Mouse (Mus musculus): ENCODE data around the gene Il3. TPM values are rescaled to one million over a fixed set of nuclear protein-coding genes. Genes with fewer than 3 reads are reported as not detected.

The Il3 gene
- total and polyA plus RNA-seq, 2 experiments from 2014 or later = not detected

- H3K4me3 ChIP-seq (ENCODE audit: low read length) = no peak overlapping the region
- H3K36me3 ChIP-seq (ENCODE audit: insufficient read depth, low read length) = no peaks in the 10 kb centered on the region
- no peaks in the 10 kb centered on the region for H3K4me1 ChIP-seq (ENCODE audit: insufficient read depth, low read length)
- no peak overlapping the region for H3K4me2 ChIP-seq (ENCODE audit: low read depth, low read length)
- 81% methylated on average over 2 of the region's 2 CpGs for WGBS
- no peaks in the 10 kb centered on the region for H3K27me3 ChIP-seq (ENCODE audit: insufficient read depth, low read length)
- DNase-seq (ENCODE audit: low spot score) (no peak), ATAC-seq (no peak)
- no peaks in the 10 kb centered on the region for H3K9me3 ChIP-seq (ENCODE audit: low read length)
- no peak for TF ChIP-seq CTCF (IDR thresholded peaks at IDR 0.05; ENCODE audit: low read depth)
- H3K9ac ChIP-seq (replicated peaks; ENCODE audit: low read length) = no peak overlapping the region
- no peak overlapping the region for H3K27ac ChIP-seq
Observed at GRCm38 (mm10) chr11:54292163-54292562, 25.1 kb upstream of the Il3 start.

- no peak for TF ChIP-seq CTCF (IDR thresholded peaks at IDR 0.05; ENCODE audit: low read depth)
- ATAC-seq (no peak), DNase-seq (ENCODE audit: low spot score) (no peak)
- H3K4me2 ChIP-seq (ENCODE audit: low read depth, low read length) = no peak overlapping the region
- no peaks in the 10 kb centered on the region for H3K9me3 ChIP-seq (ENCODE audit: low read length)
- 83% methylated on average over 8 of the region's 8 CpGs for WGBS
- H3K4me1 ChIP-seq (ENCODE audit: insufficient read depth, low read length) = no peaks in the 10 kb centered on the region
- no peak overlapping the region for H3K9ac ChIP-seq (replicated peaks; ENCODE audit: low read length)
- no peak overlapping the region for H3K4me3 ChIP-seq (ENCODE audit: low read length)
- no peaks in the 10 kb centered on the region for H3K36me3 ChIP-seq (ENCODE audit: insufficient read depth, low read length)
- no peak overlapping the region for H3K27ac ChIP-seq
- no peaks in the 10 kb centered on the region for H3K27me3 ChIP-seq (ENCODE audit: insufficient read depth, low read length)
Observed at GRCm38 (mm10) chr11:54287821-54288453, 20.9 kb upstream of the Il3 start.

GRCm38 (mm10) chr11:54271437-54271949, 4.4 kb upstream of the Il3 start:
- WGBS = 84% methylated on average over 5 of the region's 5 CpGs
- Histone ChIP-seq H3K4me3 (ENCODE audit: low read length) (no peak overlapping the region), H3K36me3 (ENCODE audit: insufficient read depth, low read length) (no peaks in the 10 kb centered on the region), H3K4me1 (ENCODE audit: insufficient read depth, low read length) (no peaks in the 10 kb centered on the region), H3K9me3 (ENCODE audit: low read length) (no peaks in the 10 kb centered on the region), H3K27ac (no peak overlapping the region), H3K4me2 (ENCODE audit: low read depth, low read length) (no peak overlapping the region), H3K27me3 (ENCODE audit: insufficient read depth, low read length) (no peaks in the 10 kb centered on the region), H3K9ac (replicated peaks; ENCODE audit: low read length) (no peak overlapping the region)
- TF ChIP-seq CTCF (IDR thresholded peaks at IDR 0.05; ENCODE audit: low read depth) = no peak
- ATAC-seq (no peak), DNase-seq (ENCODE audit: low spot score) (no peak)

GRCm38 (mm10) chr11:54269191-54269896, 2.3 kb upstream of the Il3 start:
- no peak for TF ChIP-seq CTCF (IDR thresholded peaks at IDR 0.05; ENCODE audit: low read depth)
- H3K4me3 ChIP-seq (ENCODE audit: low read length) = no peak overlapping the region
- no peak overlapping the region for H3K4me2 ChIP-seq (ENCODE audit: low read depth, low read length)
- no peak overlapping the region for H3K9ac ChIP-seq (replicated peaks; ENCODE audit: low read length)
- WGBS = 83% methylated on average over 3 of the region's 3 CpGs
- H3K27ac ChIP-seq = no peak overlapping the region
- no peaks in the 10 kb centered on the region for H3K4me1 ChIP-seq (ENCODE audit: insufficient read depth, low read length)
- DNase-seq (ENCODE audit: low spot score) = no peak
- no peaks in the 10 kb centered on the region for H3K36me3 ChIP-seq (ENCODE audit: insufficient read depth, low read length)
- H3K9me3 ChIP-seq (ENCODE audit: low read length) = no peaks in the 10 kb centered on the region
- no peaks in the 10 kb centered on the region for H3K27me3 ChIP-seq (ENCODE audit: insufficient read depth, low read length)
- ATAC-seq = no peak

- H3K36me3 ChIP-seq (ENCODE audit: insufficient read depth, low read length) = no peaks in the 10 kb centered on the region
- no peak overlapping the region for H3K27ac ChIP-seq
- peak; percentile 88 for TF ChIP-seq CTCF (IDR thresholded peaks at IDR 0.05; ENCODE audit: low read depth)
- no peak overlapping the region for H3K4me3 ChIP-seq (ENCODE audit: low read length)
- H3K27me3 ChIP-seq (ENCODE audit: insufficient read depth, low read length) = no peaks in the 10 kb centered on the region
- no peak overlapping the region for H3K9ac ChIP-seq (replicated peaks; ENCODE audit: low read length)
- no peaks in the 10 kb centered on the region for H3K9me3 ChIP-seq (ENCODE audit: low read length)
- no peaks in the 10 kb centered on the region for H3K4me1 ChIP-seq (ENCODE audit: insufficient read depth, low read length)
- ATAC-seq (no peak), DNase-seq (ENCODE audit: low spot score) (peak; percentile 69)
- 67% methylated on average over 2 of the region's 2 CpGs for WGBS
- no peak overlapping the region for H3K4me2 ChIP-seq (ENCODE audit: low read depth, low read length)
Observed at GRCm38 (mm10) chr11:54264542-54264941, 2.5 kb downstream of the Il3 start.

GRCm38 (mm10) chr11:54263405-54264031, 3.6 kb downstream of the Il3 start:
- peak; percentile 30; the same call in 1 of the 2 replicates for TF ChIP-seq CTCF (IDR thresholded peaks at IDR 0.05; ENCODE audit: low read depth)
- H3K9me3 ChIP-seq (ENCODE audit: low read length) = no peaks in the 10 kb centered on the region
- H3K9ac ChIP-seq (replicated peaks; ENCODE audit: low read length) = no peak overlapping the region
- H3K27me3 ChIP-seq (ENCODE audit: insufficient read depth, low read length) = no peaks in the 10 kb centered on the region
- WGBS = 6% methylated on average over 1 of the region's 1 CpGs
- no peak for DNase-seq (ENCODE audit: low spot score)
- H3K27ac ChIP-seq = no peak overlapping the region
- H3K4me3 ChIP-seq (ENCODE audit: low read length) = no peak overlapping the region
- no peak overlapping the region for H3K4me2 ChIP-seq (ENCODE audit: low read depth, low read length)
- ATAC-seq = no peak
- no peaks in the 10 kb centered on the region for H3K36me3 ChIP-seq (ENCODE audit: insufficient read depth, low read length)
- H3K4me1 ChIP-seq (ENCODE audit: insufficient read depth, low read length) = no peaks in the 10 kb centered on the region

All from hindbrain, postnatal 0 days (tissue).